Mouse (Mus musculus) midbrain, postnatal 0 days (tissue): Measurements from ENCODE around the gene Arhgef5. TPM values are rescaled to one million over a fixed set of nuclear protein-coding genes. Genes with fewer than 3 reads are reported as not detected.
A peak's percentile ranks its signal among the peaks of the same experiment; 100 is the strongest.

Experiments used
- ATAC-seq: fragments of 200-750 bp; cut with Nextera tagmentation; 2 replicates; pipeline ENCODE4 v1.8.0; 2017; ENCODE audit warnings: moderate number of reproducible peaks, mild to moderate bottlenecking, moderate TSS enrichment, moderate library complexity; ENCODE audit not compliant: low FRiP score
- DNase-seq: peaks from one replicate; pipeline ENCODE4 v3.0.0-alpha.2; 2015; ENCODE audit warnings: low spot score
- H3K27ac ChIP-seq: fragments of 300-500 bp; sonication (generic); 2 replicates; pipeline ENCODE4 v1.5.1; 2014; ENCODE audit warnings: low read depth, mild to moderate bottlenecking, low read length, mixed read lengths
- H3K27me3 ChIP-seq: fragments of 300-500 bp; sonication (generic); 2 replicates; pipeline ENCODE4 v1.6.1; 2014; ENCODE audit warnings: low read length, control low read depth, mixed read lengths; ENCODE audit not compliant: insufficient read depth
- H3K36me3 ChIP-seq: fragments of 300-500 bp; sonication (generic); 2 replicates; pipeline ENCODE4 v1.6.1; 2014; ENCODE audit warnings: low read length, control low read depth, mixed read lengths; ENCODE audit not compliant: insufficient read depth
- H3K4me1 ChIP-seq: fragments of 300-500 bp; sonication (generic); 2 replicates; pipeline ENCODE4 v1.6.1; 2014; ENCODE audit warnings: mild to moderate bottlenecking, control low read depth, antibody characterized with exemption, low read length, mixed read lengths; ENCODE audit not compliant: insufficient read depth
- H3K4me2 ChIP-seq: fragments of 300-500 bp; sonication (generic); 2 replicates; pipeline ENCODE4 v1.6.1; 2014; ENCODE audit warnings: low read depth, mild to moderate bottlenecking, low read length, mixed read lengths; ENCODE audit not compliant: poor library complexity, severe bottlenecking
- H3K4me3 ChIP-seq: fragments of 300-500 bp; sonication (generic); 2 replicates; pipeline ENCODE4 v1.5.1; 2014; ENCODE audit warnings: low read depth, mild to moderate bottlenecking, low read length, moderate library complexity
- H3K9ac ChIP-seq: fragments of 300-500 bp; sonication (generic); replicated peaks from 2 replicates; pipeline ENCODE4 v1.6.1; 2014; ENCODE audit warnings: mild to moderate bottlenecking, low read length, moderate library complexity, mixed read lengths; ENCODE audit not compliant: poor library complexity, severe bottlenecking
- H3K9me3 ChIP-seq: fragments of 300-500 bp; sonication (generic); 2 replicates; pipeline ENCODE4 v1.6.1; 2016; ENCODE audit warnings: low read length, control low read depth
- CTCF ChIP-seq: IDR thresholded peaks from 2 replicates; pipeline ENCODE4 v1.5.1; 2016; ENCODE audit warnings: antibody characterized with exemption, mild to moderate bottlenecking
- WGBS: fragments of 180-500 bp; shearing (Covaris S2); extraction: QIAGEN DNeasy Blood & Tissue Kit; methylation state at CpG from one replicate; pipeline ENCODE4 v1.1.7; 2014; 5-methylcytosine and 5-hydroxymethylcytosine counted together
- polyA plus RNA-seq: library from polyadenylated mRNA; unstranded; fragments of >200 nt; fragmentation: Nextera tagmentation; extraction: Ambion mirVana; gene quantifications from 2 replicates; pipeline ENCODE4 v1.2.1, GENCODE M21; 2015
- total RNA-seq: library from RNA; depleted of rRNA; stranded (reverse); fragments of >200 nt; gene quantifications from 2 replicates; pipeline ENCODE4 v1.2.3, GENCODE M21; 2014

Gene Arhgef5
- total and polyA plus RNA-seq, 2 experiments from 2014 or later: 1.9 to 4.1 TPM

DNA sequence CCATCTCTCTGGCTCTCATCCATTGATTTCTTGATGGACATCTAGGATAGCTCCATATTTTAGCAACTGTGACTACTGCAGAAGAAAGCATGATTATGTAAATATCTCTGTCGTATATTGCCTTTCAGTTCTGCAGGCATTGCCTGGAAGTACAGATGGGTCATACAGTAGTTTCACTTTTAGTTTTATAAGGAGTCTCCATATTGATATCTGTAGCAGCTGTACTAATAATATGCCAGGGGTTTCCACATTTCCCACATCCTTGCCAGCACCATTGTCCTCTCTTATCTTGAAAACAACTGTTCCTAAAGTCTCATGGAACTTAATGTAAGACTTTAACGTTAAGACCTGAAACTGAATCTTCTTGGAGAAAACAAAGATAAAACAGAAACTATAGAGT, 4.6 kb upstream of the Arhgef5 start:
- Histone ChIP-seq H3K4me2 (no peak overlapping the region), H3K4me3 (no peak overlapping the region), H3K9me3 (no peaks in the 10 kb centered on the region), H3K27me3 (peaks cover 7% of the 10 kb centered on the region; the same call in 1 of the 2 replicates), H3K4me1 (0 out of 2 replicates have a peak, but pooled peaks cover 3% of the 10 kb centered on the region), H3K36me3 (no peaks in the 10 kb centered on the region), H3K27ac (no peak overlapping the region), H3K9ac (no peak overlapping the region)
- no peak for ATAC-seq
- TF ChIP-seq CTCF: no peak
- WGBS: 78% methylated on average over 2 of the region's 2 CpGs
- DNase-seq: no peak

DNA sequence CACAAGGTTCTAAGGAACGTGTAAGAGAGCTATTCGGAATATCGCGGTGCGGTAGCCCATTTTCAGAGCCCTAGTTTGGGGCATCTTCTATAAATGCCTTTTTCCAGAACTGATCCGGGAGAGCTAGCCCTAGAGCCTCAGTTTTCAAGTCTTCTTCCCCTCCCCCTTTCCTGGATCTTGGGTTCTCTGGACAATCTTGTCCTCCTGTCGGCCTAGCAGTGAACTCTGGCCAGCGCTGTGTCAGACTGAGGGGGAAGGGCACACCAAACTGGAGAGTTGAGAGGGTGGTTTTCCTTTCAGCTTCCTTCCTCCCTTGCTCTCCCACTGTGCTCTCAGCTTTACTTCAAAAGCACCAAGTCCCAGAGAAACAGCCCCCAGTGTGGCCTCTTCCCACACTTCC, 974 bp downstream of the Arhgef5 start:
- ATAC-seq: no peak
- 21% methylated on average over 8 of the region's 8 CpGs for WGBS

DNA sequence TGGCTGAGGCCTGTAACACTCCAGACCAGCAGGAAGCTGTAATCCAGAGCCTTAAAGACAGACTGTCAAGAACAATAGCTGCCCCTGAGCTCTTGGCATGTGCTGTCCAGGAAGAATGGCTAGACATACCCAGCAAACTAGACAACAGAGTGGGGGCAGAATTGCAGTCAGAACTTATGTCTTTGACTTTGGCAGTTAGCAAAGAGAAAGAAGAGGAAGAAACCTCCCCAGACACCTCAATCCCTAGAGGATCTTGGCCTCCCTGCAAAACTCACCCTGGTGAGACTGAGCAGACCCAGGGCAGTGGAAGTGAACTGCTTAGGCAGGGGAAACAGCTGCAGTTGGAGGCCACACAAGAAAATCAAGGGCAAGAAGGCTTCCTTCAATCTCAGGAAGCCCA, 7.2 kb downstream of the Arhgef5 start:
- Histone ChIP-seq H3K9me3 (no peaks in the 10 kb centered on the region), H3K27ac (no peak overlapping the region), H3K4me2 (no peak overlapping the region), H3K36me3 (no peaks in the 10 kb centered on the region), H3K4me3 (no peak overlapping the region), H3K9ac (no peak overlapping the region), H3K4me1 (no peaks in the 10 kb centered on the region), H3K27me3 (no peaks in the 10 kb centered on the region)
- DNase-seq (no peak), ATAC-seq (no peak)
- no peak for TF ChIP-seq CTCF

More for the DNA sequence above, 974 bp downstream of the Arhgef5 start:
- Histone ChIP-seq H3K9ac (no peak overlapping the region), H3K4me1 (0 out of 2 replicates have a peak, but pooled peaks cover 3% of the 10 kb centered on the region), H3K9me3 (no peaks in the 10 kb centered on the region), H3K27me3 (peaks cover 16% of the 10 kb centered on the region), H3K36me3 (no peaks in the 10 kb centered on the region), H3K27ac (no peak overlapping the region), H3K4me2 (peak overlapping the region; percentile 83), H3K4me3 (peak overlapping the region; percentile 50; the same call in 1 of the 2 replicates)
- no peak for TF ChIP-seq CTCF
- DNase-seq: no peak

DNA sequence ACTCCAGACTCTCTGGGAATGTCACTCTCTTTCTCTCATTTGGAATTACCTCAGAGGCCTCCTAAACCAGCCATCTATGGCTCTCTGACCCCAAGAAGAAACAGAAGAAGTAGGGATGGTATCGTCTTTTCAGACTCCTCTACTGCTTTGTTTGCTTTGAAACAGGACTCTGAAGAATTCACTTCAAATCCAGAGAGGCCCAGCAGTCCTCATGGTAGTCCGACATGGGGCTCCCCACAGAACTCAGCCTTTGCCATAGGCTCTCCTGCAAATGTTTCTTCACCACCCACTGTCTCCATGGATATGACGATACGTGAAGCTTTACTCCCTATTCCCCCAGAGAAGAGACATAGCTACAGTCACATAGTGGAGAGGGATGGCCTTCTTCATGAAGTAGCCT, 8.7 kb downstream of the Arhgef5 start:
- ATAC-seq (no peak), DNase-seq (no peak)
- Histone ChIP-seq H3K4me2 (no peak overlapping the region), H3K9me3 (no peaks in the 10 kb centered on the region), H3K27me3 (no peaks in the 10 kb centered on the region), H3K4me3 (no peak overlapping the region), H3K27ac (no peak overlapping the region), H3K36me3 (no peaks in the 10 kb centered on the region), H3K9ac (no peak overlapping the region), H3K4me1 (no peaks in the 10 kb centered on the region)
- TF ChIP-seq CTCF: no peak
- 93% methylated on average over 4 of the region's 4 CpGs for WGBS

DNA sequence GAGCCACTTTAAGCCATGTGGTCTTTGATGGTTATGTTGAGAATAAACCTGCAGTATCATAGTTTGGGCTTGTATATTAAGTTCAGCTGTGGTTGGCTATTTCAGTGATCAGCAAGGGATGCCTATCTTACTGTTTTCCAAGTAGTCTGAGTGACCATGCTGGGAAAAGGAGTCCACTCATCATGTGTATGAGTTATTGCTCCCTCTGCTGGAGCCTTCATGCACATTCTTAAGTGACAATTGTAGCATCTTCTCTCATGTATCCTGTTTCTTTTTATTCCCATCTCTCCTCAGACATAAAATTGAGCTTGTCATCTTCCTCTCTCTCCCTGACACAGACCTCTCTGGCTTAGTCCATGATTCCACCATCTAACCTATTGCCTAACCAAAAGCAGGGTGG, 12.9 kb downstream of the Arhgef5 start:
- Histone ChIP-seq H3K27ac (no peak overlapping the region), H3K4me2 (no peak overlapping the region), H3K4me1 (no peaks in the 10 kb centered on the region), H3K27me3 (no peaks in the 10 kb centered on the region), H3K9ac (no peak overlapping the region), H3K36me3 (no peaks in the 10 kb centered on the region), H3K4me3 (no peak overlapping the region), H3K9me3 (no peaks in the 10 kb centered on the region)
- ATAC-seq: no peak
- no peak for DNase-seq
- TF ChIP-seq CTCF: peak; percentile 62

DNA sequence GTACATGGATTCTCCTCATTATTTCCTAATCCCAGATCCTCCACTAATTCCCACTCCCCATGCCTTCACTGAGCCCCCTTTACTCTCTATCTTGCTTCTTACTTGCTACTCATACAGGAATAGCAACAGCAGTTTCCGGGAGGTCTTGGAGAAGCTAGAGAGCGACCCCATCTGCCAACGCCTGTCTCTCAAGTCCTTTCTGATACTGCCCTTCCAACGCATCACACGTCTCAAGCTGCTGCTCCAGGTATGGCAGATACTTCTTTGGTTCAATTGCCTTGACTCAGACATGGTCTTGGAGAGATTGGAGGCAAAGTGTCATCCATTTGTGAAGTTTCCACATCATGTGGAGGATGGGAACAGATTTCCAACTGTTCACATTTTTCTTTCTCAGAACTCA, 15.1 kb downstream of the Arhgef5 start:
- no peaks in the 10 kb centered on the region for H3K9me3 ChIP-seq
- H3K4me3 ChIP-seq: no peak overlapping the region
- H3K9ac ChIP-seq: no peak overlapping the region
- no peak for TF ChIP-seq CTCF
- 95% methylated on average over 5 of the region's 5 CpGs for WGBS
- no peak for ATAC-seq
- H3K4me1 ChIP-seq: no peaks in the 10 kb centered on the region
- DNase-seq: no peak
- H3K4me2 ChIP-seq: no peak overlapping the region
- H3K27me3 ChIP-seq: no peaks in the 10 kb centered on the region
- no peaks in the 10 kb centered on the region for H3K36me3 ChIP-seq
- H3K27ac ChIP-seq: no peak overlapping the region

DNA sequence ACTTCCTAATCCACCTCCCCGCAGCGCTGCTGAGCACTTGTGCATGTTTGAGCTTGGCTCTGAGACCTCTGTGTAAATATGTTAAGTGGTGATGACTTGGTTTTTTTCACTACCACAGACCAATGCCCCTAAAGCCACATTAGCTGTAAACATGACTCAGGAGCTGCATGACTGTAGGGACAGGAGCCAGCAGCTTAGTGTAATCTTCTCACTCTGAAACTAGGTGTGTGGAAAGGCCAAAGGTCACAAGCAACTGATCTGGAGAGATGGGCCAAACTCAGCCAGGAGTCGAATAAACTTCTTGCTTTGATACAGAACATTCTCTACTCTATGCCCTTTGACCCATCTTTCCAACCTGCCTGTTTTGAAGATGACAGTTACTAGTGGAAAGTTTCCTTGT, 26.7 kb downstream of the Arhgef5 start:
- no peak for TF ChIP-seq CTCF
- Histone ChIP-seq H3K36me3 (no peaks in the 10 kb centered on the region), H3K4me3 (no peak overlapping the region), H3K9me3 (no peaks in the 10 kb centered on the region), H3K4me1 (peaks cover 5% of the 10 kb centered on the region), H3K27ac (no peak overlapping the region), H3K9ac (no peak overlapping the region), H3K4me2 (no peak overlapping the region), H3K27me3 (no peaks in the 10 kb centered on the region)
- no peak for ATAC-seq
- DNase-seq: no peak
- WGBS: 79% methylated on average over 3 of the region's 3 CpGs
